Mouse (Mus musculus) liver, postnatal 0 days (tissue): ENCODE measurements around the gene Ess2. TPM values are rescaled to one million over a fixed set of nuclear protein-coding genes. Genes with fewer than 3 reads are reported as not detected.
A peak's percentile ranks its signal among the peaks of the same experiment; 100 is the strongest.

Source experiments
- ATAC-seq: fragments of 200-750 bp; cut with Nextera tagmentation; 2 replicates; pipeline ENCODE4 v1.8.0; 2017; ENCODE audit warnings: mild to moderate bottlenecking, moderate library complexity
- DNase-seq: peaks from one replicate; pipeline ENCODE4 v3.0.0-alpha.2; 2016
- H3K27ac ChIP-seq: fragments of 300-500 bp; sonication (generic); 2 replicates; pipeline ENCODE4 v1.5.1; 2014; ENCODE audit warnings: antibody characterized with exemption, moderate library complexity, mild to moderate bottlenecking, low read depth
- H3K27me3 ChIP-seq: fragments of 300-500 bp; sonication (generic); 2 replicates; pipeline ENCODE4 v1.6.1; 2014; ENCODE audit warnings: low read length, control low read depth, mixed read lengths; ENCODE audit not compliant: insufficient read depth
- H3K36me3 ChIP-seq: fragments of 300-500 bp; sonication (generic); replicated peaks from 2 replicates; pipeline ENCODE4 v1.6.1; 2014; ENCODE audit warnings: mild to moderate bottlenecking, control low read depth, low read length, moderate library complexity, mixed read lengths; ENCODE audit not compliant: insufficient read depth
- H3K4me1 ChIP-seq: fragments of 300-500 bp; sonication (generic); 2 replicates; pipeline ENCODE4 v1.6.1; 2014; ENCODE audit warnings: antibody characterized with exemption, mild to moderate bottlenecking, control low read depth; ENCODE audit not compliant: insufficient read depth
- H3K4me2 ChIP-seq: fragments of 300-500 bp; sonication (generic); 2 replicates; pipeline ENCODE4 v1.6.1; 2014; ENCODE audit warnings: low read depth, mild to moderate bottlenecking, low read length, moderate library complexity, mixed read lengths
- H3K4me3 ChIP-seq: fragments of 300-500 bp; sonication (generic); 2 replicates; pipeline ENCODE4 v1.5.1; 2014; ENCODE audit warnings: low read depth, low read length
- H3K9ac ChIP-seq: fragments of 300-500 bp; sonication (generic); replicated peaks from 2 replicates; pipeline ENCODE4 v1.6.1; 2014; ENCODE audit warnings: mild to moderate bottlenecking, moderate library complexity
- H3K9me3 ChIP-seq: fragments of 300-500 bp; sonication (generic); 2 replicates; pipeline ENCODE4 v1.6.1; 2016; ENCODE audit warnings: mild to moderate bottlenecking, control low read depth, low read length, mixed read lengths
- CTCF ChIP-seq: sonication (generic); IDR thresholded peaks from 2 replicates; pipeline ENCODE4 v1.5.1; 2016; ENCODE audit warnings: antibody characterized with exemption, low read depth
- EP300 ChIP-seq: IDR thresholded peaks from 2 replicates; pipeline ENCODE4 v1.6.1; 2016; ENCODE audit warnings: antibody characterized with exemption, low read depth, mild to moderate bottlenecking
- WGBS: fragments of 180-500 bp; shearing (Covaris S2); extraction: QIAGEN DNeasy Blood & Tissue Kit; methylation state at CpG from one replicate; pipeline ENCODE4 v1.1.7; 2014; ENCODE audit not compliant: insufficient replicate concordance; 5-methylcytosine and 5-hydroxymethylcytosine counted together
- polyA plus RNA-seq: library from polyadenylated mRNA; unstranded; fragments of >200 nt; fragmentation: Nextera tagmentation; extraction: Ambion mirVana; gene quantifications from 2 replicates; pipeline ENCODE4 v1.2.1, GENCODE M21; 2015

The Ess2 gene
- polyA plus RNA-seq, 1 experiment from 2014 or later: 6.6 TPM

- Histone ChIP-seq H3K4me3 (peak overlapping the region; percentile 71), H3K27ac (peak overlapping the region; percentile 87), H3K4me1 (peaks cover 13% of the 10 kb centered on the region), H3K9ac (peak overlapping the region; percentile 78), H3K4me2 (peak overlapping the region; percentile 99), H3K36me3 (peaks cover 7% of the 10 kb centered on the region; the same call in 1 of the 2 replicates), H3K27me3 (no peaks in the 10 kb centered on the region), H3K9me3 (no peaks in the 10 kb centered on the region)
- TF ChIP-seq CTCF (no peak), EP300 (no peak)
- 3% methylated on average over 65 of the region's 72 CpGs for WGBS
- DNase-seq (peak; percentile 65), ATAC-seq (peak; percentile 29)
Measured at GRCm38 (mm10) chr16:17927351-17928082, 16.4 kb upstream of the Ess2 start.

DNA sequence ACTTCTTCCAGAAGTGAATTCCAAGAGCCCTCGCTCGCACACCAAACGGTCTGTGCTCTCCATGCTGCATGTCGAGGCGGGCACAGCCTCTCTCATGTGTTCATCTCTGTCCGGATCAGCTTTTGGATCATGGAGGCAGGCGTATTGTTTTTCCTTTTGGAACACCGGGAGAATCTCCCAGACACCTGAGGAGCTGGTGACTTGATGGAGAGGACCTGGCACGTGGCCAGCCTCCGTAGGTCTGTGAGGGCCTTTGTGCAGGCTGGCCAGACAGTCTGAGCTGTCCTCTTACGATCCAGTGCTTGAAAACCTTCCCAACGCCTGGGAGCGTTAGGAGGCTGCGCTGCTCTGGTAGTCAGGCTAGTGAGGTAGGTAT, 11.0 kb upstream of the Ess2 start:
- ATAC-seq: peak; percentile 30
- peaks cover 7% of the 10 kb centered on the region; the same call in 1 of the 2 replicates for H3K36me3 ChIP-seq
- TF ChIP-seq EP300 (no peak), CTCF (no peak)
- no peak for DNase-seq
- no peaks in the 10 kb centered on the region for H3K27me3 ChIP-seq
- H3K9ac ChIP-seq: peak overlapping the region; percentile 84
- peak overlapping the region; percentile 88 for H3K4me2 ChIP-seq
- under 1% methylated on average over 14 of the region's 14 CpGs for WGBS
- H3K4me3 ChIP-seq: peak overlapping the region; percentile 74
- peak overlapping the region; percentile 72 for H3K27ac ChIP-seq
- H3K9me3 ChIP-seq: no peaks in the 10 kb centered on the region
- peaks cover 18% of the 10 kb centered on the region for H3K4me1 ChIP-seq

DNA sequence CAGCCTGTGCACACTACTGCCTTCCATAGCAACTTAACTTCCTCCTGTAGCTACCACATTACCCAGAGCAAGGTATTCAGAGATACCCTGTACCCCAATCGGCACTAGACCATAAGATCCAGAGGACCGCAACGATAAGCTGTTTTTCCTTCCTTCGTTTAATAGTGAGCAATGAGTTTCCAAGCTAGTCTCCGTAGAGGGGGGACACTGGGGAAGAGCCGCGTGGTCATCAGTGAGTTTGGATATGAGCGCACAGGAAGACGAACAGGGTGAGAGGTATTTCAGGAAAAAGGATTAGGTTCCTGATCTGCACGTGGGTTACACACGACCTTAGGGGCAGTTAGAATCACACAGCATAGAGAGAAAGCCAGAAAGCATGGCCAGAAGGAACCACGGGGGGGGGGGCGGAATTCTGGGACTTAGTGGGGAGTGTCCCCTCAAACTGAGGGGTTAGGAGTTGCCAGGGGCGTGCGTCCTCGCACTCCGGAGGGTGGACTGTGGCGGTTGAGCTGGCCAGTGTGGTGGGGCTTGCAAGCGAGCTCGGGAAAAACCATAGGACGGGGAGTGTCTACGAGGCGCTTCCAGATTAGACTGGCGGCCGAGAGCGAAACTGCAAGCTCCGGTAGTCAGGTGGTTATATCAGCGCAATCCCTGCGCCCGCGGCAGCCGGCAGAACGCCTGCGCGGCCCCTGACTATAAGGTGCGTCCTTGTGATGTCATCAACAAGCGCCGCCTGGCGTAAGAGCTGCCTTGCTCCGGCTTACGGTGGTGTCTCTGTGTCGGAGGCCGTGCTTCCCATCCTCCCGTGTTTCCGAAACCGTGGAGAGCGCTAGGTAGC, 10.4 kb upstream of the Ess2 start:
- H3K36me3 ChIP-seq: peaks cover 7% of the 10 kb centered on the region; the same call in 1 of the 2 replicates
- 0 out of 2 replicates have a peak, but pooled peaks cover 1% of the 10 kb centered on the region for H3K27me3 ChIP-seq
- H3K4me1 ChIP-seq: peaks cover 17% of the 10 kb centered on the region
- 1% methylated on average over 47 of the region's 47 CpGs for WGBS
- peak overlapping the region; percentile 84 for H3K9ac ChIP-seq
- no peaks in the 10 kb centered on the region for H3K9me3 ChIP-seq
- H3K4me2 ChIP-seq: peak overlapping the region; percentile 88
- TF ChIP-seq EP300: no peak
- TF ChIP-seq CTCF: peak; percentile 66
- DNase-seq (peak; percentile 96), ATAC-seq (peak; percentile 95)
- peak overlapping the region; percentile 83 for H3K27ac ChIP-seq
- peak overlapping the region; percentile 74 for H3K4me3 ChIP-seq

DNA sequence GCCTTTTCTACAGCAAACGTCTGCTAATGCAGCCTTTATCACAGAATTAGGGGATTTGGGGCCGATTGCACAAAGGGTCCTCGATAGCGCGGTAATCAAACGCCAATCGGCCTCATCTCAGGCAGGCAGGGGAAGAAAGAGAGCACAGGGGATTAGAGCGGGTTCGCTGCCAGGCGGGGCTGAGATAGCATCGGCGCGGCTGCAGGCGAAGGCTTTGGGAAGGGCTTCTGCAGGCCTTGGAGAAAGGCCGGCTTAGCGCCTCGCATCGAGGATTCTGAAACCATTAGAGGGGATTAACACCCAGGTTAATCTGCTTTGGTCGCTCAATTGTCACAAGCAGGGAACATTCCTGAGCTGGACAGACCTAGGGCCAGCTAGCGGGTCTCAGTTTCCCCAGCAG, 9.4 kb upstream of the Ess2 start:
- 46% methylated on average over 20 of the region's 20 CpGs for WGBS
- Histone ChIP-seq H3K9ac (0 out of 2 replicates have a peak overlapping the region, but pooled peaks have one; percentile 84), H3K4me3 (no peak overlapping the region)

GRCm38 (mm10) chr16:17914307-17915249, 3.4 kb upstream of the Ess2 start, which contains the start of gene Gsc2:
Gene Gsc2, minus strand, starts transcription at chr16:17915059.
- TF ChIP-seq EP300: no peak
- TF ChIP-seq CTCF: no peak
- no peaks in the 10 kb centered on the region for H3K36me3 ChIP-seq
- no peak within 1 kb of the TSS for H3K27ac ChIP-seq
- H3K27me3 ChIP-seq: peaks cover 48% of the 10 kb centered on the region
- H3K9me3 ChIP-seq: no peaks in the 10 kb centered on the region
- DNase-seq: no peak
- 2% methylated on average over 91 of the region's 106 CpGs for WGBS
- H3K4me1 ChIP-seq: peaks cover 18% of the 10 kb centered on the region
- no peak within 1 kb of the TSS for H3K9ac ChIP-seq
- H3K4me3 ChIP-seq: peak within 1 kb of the TSS; percentile 44
- H3K4me2 ChIP-seq: peak within 1 kb of the TSS; percentile 70
- ATAC-seq: no peak

More for the DNA sequence above, 9.4 kb upstream of the Ess2 start:
- Histone ChIP-seq H3K36me3 (no peaks in the 10 kb centered on the region), H3K27me3 (peaks cover 11% of the 10 kb centered on the region), H3K27ac (no peak overlapping the region), H3K4me2 (peak overlapping the region; percentile 88), H3K9me3 (no peaks in the 10 kb centered on the region), H3K4me1 (peaks cover 17% of the 10 kb centered on the region)
- no peak for DNase-seq
- TF ChIP-seq CTCF: no peak
- no peak for TF ChIP-seq EP300
- no peak for ATAC-seq
